Mouse (Mus musculus) kidney, adult 11 months (tissue): Measurements from ENCODE around the gene Pipox.

Experiments used
- DNase-seq: peaks from one replicate; pipeline ENCODE4 v3.0.0; 2022

Pipox gene

GRCm38 (mm10) chr11:77906747-77907174 lies 12.9 kb upstream of the Pipox start:
- DNase-seq = no peak

- no peak for DNase-seq
Measured at GRCm38 (mm10) chr11:77906097-77906687, 12.3 kb upstream of the Pipox start.

- DNase-seq = no peak
Measured at GRCm38 (mm10) chr11:77904707-77905106, 10.8 kb upstream of the Pipox start.

- no peak for DNase-seq
Measured at GRCm38 (mm10) chr11:77903761-77904160, 9.9 kb upstream of the Pipox start.

DNA sequence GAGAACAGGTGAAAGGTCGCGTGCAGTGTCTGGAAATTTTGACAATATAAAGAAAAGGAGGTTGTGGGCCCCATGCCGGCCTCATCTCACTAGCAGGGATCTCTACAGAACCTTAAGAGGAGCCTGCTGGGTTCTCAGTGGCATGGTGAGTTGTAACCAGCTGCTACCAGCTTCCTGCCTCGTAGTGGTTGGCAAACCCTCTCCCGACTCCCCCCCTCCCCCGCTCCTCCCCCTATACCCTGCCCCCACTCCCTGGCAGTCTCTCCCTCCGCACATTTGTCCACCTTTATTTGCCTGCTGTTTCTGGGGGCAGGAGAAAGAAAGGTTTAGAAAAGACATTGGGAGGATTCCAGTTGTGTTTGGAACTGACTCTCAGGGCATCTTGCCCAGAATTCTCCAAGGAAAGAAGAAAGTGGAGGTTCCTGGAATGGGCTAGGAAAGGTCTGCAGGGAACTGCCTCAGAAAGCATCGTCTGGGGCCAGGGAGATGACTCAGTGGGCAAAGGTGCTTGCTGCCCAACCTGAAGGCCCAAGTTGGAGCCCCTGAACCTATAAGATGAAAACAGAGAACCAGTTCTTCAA lies 8.0 kb upstream of the Pipox start:
- DNase-seq = no peak

DNA sequence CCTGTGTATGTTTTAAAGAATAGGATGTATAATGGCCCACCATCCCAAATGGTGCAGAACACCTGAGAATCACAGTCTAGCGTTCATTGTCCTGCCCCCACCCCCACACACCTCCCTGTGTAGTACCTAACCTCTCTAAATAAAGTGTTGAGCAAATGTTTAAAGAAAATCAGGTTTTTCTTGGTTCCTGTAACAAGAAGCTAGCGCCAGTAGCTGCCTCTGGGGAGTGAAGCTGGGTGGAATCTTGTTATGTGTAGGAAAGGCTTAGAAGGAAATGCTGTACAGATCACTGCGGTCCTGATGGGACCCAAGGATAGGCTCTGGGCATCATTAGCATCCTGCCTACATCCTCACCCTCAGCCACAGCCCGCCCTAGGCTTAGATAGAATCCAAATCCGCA lies 7.5 kb upstream of the Pipox start:
- no peak for DNase-seq

DNA sequence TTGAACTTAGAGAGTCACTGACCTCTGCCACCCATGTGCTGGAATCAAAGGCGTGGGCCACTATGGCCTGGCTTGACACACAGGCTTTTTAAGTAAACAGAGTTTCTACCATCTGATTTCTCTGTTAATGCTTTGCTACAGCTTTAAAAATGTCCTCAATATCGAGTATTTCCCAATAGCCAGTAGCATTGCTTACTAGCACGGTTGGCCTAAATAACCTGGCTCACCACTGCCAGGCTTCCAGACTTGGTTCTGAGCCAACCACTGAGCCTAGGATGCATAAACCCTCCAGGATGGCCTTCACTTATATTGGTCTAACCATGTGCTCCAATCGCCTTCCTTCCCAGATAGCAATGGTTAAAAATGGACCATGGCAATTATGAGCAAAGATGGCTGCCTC lies 6.8 kb upstream of the Pipox start:
- DNase-seq = no peak

DNA sequence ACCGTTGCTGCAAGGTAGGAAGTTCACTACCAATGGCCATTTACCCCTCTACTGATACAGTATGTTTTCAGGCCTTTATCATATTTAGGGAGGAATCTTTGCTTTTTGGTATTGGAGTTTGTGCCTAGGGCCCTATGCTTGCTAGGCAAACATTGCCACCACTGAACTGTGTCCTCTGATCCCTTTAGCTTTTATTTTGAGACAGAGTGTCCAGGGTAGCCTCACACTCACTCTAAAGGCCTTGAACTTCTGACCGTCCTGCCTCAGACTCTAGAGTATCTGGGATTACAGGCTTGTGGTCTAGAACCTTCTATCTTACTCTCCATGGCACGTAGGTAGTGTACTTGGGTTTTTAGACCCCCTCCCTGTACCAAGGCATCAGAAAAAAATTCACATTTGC lies 6.3 kb upstream of the Pipox start:
- DNase-seq = no peak

GRCm38 (mm10) chr11:77896820-77897805 lies 3.2 kb upstream of the Pipox start:
- no peak for DNase-seq

GRCm38 (mm10) chr11:77896480-77896819 lies 2.6 kb upstream of the Pipox start:
- no peak for DNase-seq

- no peak for DNase-seq
Measured at GRCm38 (mm10) chr11:77896011-77896410, 2.1 kb upstream of the Pipox start.

DNA sequence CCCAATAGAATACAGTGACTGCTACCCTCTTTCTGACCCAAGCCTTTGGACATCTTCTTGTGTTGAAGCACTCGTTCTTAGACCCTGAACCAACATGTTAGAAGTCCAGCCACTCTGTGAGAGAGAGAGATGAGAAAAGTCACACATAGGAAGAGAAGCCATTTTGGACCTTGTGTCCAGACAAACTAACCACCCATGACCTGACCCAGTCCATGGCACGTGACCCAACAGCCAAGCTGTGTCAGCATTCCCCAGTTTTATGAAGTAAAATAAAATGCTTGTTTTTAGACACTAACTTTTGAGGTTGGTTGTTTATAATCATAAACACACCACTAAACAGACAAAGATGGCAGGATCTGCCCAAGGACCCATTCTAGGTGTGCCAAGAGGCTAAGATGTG lies 1.1 kb upstream of the Pipox start:
- no peak for DNase-seq

GRCm38 (mm10) chr11:77893283-77893682 lies 613 bp downstream of the Pipox start:
- no peak for DNase-seq

- no peak for DNase-seq
Measured at GRCm38 (mm10) chr11:77892883-77893282, 1.0 kb downstream of the Pipox start.

DNA sequence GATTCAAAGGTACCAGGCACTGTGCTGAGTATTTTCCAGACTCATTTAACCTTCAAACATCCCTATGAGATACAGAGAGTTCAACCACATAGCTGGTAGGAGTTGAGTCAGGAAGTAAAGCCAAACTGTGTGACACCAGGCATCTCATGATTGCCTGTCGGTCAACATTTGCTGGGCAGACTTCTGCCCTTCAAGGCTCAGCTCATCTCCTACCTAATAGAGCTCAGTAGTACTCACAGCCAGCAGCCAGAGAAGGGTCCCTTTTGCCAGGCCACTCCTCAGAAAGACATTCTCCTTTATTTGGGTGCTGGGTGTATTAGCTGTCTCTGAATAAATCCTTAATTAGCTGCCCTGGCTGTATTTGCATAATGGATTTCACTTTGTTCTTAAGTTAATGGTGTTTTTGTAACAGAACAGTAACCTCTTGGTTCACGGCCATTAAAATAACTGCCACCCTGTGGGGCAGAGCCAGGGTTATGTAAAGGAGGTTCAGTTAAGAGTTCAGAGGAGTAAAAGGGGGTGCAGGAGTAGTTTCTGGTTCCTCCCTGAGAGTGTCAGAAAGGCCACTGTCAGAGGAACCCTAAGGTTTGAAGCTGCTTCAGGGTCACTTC lies 3.1 kb downstream of the Pipox start:
- DNase-seq = peak; percentile 74

- DNase-seq = no peak
Measured at GRCm38 (mm10) chr11:77889484-77889883, 4.4 kb downstream of the Pipox start.

DNA sequence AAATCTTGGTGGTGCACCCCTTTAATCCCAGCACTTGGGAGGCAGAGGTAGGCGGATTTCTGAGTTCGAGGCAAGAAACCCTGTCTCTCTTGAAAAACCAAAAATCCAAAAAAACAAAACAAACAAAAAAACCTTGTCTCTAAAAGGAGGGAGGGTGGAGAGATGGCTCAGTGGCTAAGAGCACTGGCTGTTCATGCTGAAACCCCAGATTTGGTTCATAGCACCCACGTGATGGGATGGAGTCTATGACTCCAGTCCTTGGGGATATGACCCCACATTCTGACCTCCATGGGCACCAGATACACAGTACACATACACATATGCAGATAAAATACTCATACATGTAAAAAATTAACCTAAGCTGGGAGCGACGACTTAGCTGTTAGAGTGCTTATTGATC lies 5.0 kb downstream of the Pipox start:
- DNase-seq = no peak

- no peak for DNase-seq
Measured at GRCm38 (mm10) chr11:77887373-77887960, 6.4 kb downstream of the Pipox start.

GRCm38 (mm10) chr11:77885246-77885575 lies 8.7 kb downstream of the Pipox start:
- no peak for DNase-seq

DNA sequence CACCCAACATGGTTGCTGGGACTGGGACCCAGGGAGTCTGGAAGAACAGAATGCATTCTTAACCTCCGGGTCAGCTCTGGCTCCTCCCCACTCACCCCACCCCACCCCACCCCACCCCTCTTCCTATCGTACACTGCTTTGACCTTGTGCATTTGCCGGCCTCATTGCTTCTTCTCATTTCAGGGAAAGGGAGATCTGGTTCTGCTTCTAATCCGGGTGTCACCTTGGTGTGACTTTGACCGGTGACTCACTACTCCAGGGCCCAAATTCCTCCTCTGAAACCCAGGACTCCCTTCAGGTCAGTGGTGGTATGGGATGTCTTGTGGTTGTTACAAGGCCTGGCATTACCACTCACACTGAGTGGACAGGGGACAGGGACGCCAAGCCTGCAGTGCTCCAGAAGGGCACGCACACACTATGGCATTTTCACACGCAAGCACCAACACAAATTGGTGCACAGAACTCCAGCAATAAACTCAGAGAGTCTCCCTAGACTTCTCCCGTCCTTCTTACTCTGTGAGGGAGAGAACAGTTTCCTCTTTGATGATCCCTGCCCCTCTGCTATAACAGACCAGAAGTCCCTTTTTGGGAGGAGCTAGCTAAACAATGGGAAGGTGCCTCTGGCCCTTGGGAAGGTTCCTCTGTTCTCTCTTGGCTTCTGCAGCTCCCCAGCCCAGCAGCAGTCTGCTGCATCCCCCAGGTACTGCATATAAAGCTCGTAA lies 9.2 kb downstream of the Pipox start:
- peak; percentile 63 for DNase-seq

DNA sequence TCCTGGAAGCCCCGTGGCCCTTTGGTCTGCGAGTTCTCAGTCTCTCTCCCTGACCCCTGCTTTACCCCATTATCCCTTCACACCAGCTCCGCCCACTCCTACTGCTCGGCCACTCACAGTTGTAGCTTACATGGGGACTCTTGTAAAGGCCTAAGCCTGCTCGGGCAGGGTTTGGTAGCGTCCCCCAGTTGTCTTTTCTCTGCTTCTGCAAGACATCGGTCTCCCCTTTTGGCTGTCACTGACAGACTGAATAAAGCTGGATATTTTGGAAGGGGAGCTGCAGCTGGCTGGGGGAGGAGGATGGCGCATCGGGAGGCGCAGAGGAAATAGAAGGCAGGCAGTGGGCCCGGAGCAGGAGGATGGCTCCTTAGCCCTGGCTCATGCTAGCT lies 17.1 kb downstream of the Pipox start:
- DNase-seq = no peak

DNA sequence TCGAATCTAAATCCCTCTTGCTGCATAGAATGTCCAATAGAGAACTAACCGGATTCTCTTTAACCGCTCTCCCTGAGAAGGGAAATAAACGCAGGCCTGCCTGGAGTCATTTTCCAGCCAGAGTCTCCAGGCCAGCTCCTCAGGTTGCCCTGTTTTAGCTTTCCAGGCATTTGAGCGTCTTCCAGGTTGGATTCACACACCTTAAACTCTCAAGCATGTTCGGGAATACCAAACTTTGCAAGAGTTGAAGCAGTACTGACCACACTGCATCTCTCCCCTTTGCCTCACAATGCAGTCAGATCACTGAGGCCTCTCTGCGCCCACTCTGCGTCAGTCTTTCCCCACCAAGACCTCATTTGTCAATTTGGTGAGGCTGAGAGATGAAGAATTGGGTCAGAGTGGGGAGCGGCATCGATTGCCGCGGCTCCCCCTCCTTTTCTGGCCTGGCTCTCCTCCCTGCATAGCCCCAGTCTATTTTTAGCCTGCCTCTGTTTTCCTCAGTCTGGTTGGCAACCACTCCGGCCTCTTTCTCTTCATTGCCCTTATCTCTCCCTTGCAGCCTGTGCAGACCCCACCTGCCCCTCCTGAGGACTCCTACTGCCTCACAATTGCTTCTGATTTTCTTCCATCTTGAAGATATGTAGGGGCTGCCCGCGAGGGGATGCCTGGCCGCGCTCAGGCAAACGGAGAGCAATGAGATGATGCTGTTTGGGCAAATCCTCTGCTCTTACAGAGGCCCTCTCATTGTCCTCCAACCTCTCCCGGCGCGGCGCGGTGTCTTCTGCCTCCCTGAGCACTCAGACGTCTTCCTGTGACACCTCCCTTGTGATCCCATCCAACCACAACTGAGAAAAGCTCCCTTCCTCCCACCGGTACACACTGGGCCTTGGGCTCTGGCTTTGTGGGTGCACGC lies 17.8 kb downstream of the Pipox start:
- no peak for DNase-seq
